Mouse (Mus musculus): ENCODE measurements around the gene 1700023F06Rik. TPM values are rescaled to one million over a fixed set of nuclear protein-coding genes. Genes with fewer than 3 reads are reported as not detected.

The 1700023F06Rik gene
- total and polyA plus RNA-seq, 3 experiments = not detected

DNA sequence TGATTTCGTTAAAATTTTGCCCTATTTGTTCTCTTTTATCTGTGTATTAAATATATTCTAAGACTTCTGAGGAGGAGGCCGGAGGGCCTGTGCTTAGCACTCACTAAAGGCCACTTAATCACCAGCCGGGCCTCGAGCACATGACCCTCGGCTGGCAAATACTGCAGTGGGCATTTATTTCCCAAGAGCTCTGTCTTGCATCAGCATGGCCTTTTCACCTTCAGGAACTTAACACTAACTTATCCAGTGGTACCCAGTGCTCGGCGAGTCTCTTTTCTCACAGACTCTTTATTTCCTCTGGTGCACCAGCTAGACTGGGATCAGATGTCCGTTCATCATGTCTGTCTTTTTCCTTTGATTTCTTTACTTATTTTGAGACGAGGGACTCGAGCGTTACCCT lies 47.6 kb downstream of the 1700023F06Rik start:
- Histone ChIP-seq H3K4me1 (ENCODE audit: insufficient read depth, low read depth, low read length) (peaks cover 19% of the 10 kb centered on the region), H3K9me3 (replicated peaks) (peaks cover under 1% of the 10 kb centered on the region; the same call in 1 of the 2 replicates), H3K27me3 (ENCODE audit: insufficient read depth, low read length) (0 out of 2 replicates have a peak, but pooled peaks cover 2% of the 10 kb centered on the region), H3K4me3 (ENCODE audit: low read depth, low read length) (no peak overlapping the region), H3K36me3 (replicated peaks) (no peaks in the 10 kb centered on the region)
- DNase-seq (ENCODE audit: low spot score) = no peak
- no peak for TF ChIP-seq POLR2AphosphoS5 (IDR thresholded peaks at IDR 0.05; ENCODE audit: insufficient replicate concordance, low read depth, low read length)
- no peak for TF ChIP-seq TAL1 (conservative IDR thresholded peaks at IDR 0.05; ENCODE audit: low read depth, low read length)
- TF ChIP-seq GATA1 (IDR thresholded peaks at IDR 0.05; ENCODE audit: borderline replicate concordance, low read length) = no peak
- no peak for TF ChIP-seq CTCF (IDR thresholded peaks at IDR 0.05; ENCODE audit: low read depth, low read length)
- no peak for TF ChIP-seq GATA2 (IDR thresholded peaks at IDR 0.05; ENCODE audit: borderline replicate concordance, low read depth, low read length)
- no peak for ATAC-seq (ENCODE audit: extremely low read depth, insufficient number of reproducible peaks, low FRiP score, poor library complexity, severe bottlenecking)

DNA sequence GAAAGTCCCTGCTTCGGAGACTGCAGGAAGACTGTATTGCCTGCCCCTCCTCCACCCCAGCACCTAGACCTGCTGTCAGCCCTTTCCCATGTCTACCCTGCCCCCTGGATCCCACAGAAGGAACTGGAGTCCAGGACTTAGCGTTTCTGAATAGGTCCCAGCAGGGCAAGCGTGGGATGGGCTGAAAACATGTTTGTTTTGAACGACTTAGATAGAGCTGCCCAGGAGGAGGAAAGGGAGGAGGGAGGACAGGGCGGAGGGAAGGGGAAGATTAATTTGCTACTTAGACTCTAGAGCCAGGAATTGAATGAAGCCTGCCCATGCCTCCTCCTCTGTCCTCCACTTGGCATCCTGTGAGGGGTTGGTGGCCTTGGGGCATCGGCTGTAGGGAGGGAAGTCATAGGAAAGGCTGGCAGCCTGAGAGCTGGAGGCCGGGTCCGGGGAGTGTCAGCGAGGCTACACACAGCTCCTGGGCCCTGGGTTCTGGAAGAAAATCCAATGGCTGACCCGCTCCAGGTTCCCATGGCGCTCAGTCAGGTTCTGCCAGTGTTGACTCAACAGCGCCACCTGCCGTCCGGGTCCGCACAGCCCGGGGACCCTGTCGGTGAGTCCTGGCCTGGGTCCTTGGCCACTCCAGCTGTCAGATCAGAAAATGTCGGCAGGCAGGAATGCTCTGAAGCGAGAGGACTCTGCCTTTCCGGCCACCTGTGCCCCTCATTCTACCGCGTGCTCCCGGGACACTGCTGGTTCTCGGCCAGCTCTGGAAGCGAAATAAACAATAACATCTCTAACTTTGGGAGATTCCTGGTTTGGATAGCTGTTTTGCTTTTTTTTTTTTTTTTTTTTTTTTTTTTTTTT lies 49.5 kb downstream of the 1700023F06Rik start:
- H3K27me3 ChIP-seq (ENCODE audit: insufficient read depth, low read length) = no peaks in the 10 kb centered on the region
- ATAC-seq (ENCODE audit: extremely low read depth, insufficient number of reproducible peaks, low FRiP score, poor library complexity, severe bottlenecking) (peak; percentile 75), DNase-seq (ENCODE audit: low spot score) (peak; percentile 93)
- H3K4me1 ChIP-seq (ENCODE audit: insufficient read depth, low read depth, low read length) = peaks cover 15% of the 10 kb centered on the region
- no peaks in the 10 kb centered on the region for H3K36me3 ChIP-seq (replicated peaks)
- TF ChIP-seq GATA1 (IDR thresholded peaks at IDR 0.05; ENCODE audit: borderline replicate concordance, low read length) = no peak
- TF ChIP-seq TAL1 (conservative IDR thresholded peaks at IDR 0.05; ENCODE audit: low read depth, low read length) = no peak
- TF ChIP-seq POLR2AphosphoS5 (IDR thresholded peaks at IDR 0.05; ENCODE audit: insufficient replicate concordance, low read depth, low read length) = no peak
- TF ChIP-seq GATA2 (IDR thresholded peaks at IDR 0.05; ENCODE audit: borderline replicate concordance, low read depth, low read length) = no peak
- TF ChIP-seq CTCF (IDR thresholded peaks at IDR 0.05; ENCODE audit: low read depth, low read length) = peak; percentile 81
- peak overlapping the region; percentile 68; the same call in 1 of the 2 replicates for H3K4me3 ChIP-seq (ENCODE audit: low read depth, low read length)
- no peaks in the 10 kb centered on the region for H3K9me3 ChIP-seq (replicated peaks)

DNA sequence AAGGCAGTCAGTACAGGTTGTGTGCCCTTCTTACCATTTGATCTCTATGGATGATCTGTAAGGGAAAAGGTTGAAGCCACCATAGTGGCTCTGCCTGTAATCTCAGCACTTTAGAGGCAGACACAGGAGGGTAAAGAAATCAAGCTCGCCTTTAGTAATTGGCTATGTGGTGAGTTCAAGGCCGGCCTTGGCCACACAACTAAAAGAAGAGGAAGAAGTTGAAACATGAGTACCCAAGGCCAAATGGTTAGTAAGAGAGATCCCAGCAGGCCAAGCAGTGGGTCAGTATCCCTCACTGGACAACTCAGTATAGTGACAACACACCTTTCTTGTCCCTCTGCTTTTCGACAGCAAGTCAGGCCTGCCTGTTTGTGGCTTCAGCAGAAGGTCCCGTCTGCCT lies 58.6 kb downstream of the 1700023F06Rik start:
- DNase-seq (ENCODE audit: low spot score) (no peak), ATAC-seq (ENCODE audit: extremely low read depth, insufficient number of reproducible peaks, low FRiP score, poor library complexity, severe bottlenecking) (no peak)
- no peak overlapping the region for H3K4me3 ChIP-seq (ENCODE audit: low read depth, low read length)
- TF ChIP-seq TAL1 (conservative IDR thresholded peaks at IDR 0.05; ENCODE audit: low read depth, low read length) (no peak), GATA1 (IDR thresholded peaks at IDR 0.05; ENCODE audit: borderline replicate concordance, low read length) (no peak), POLR2AphosphoS5 (IDR thresholded peaks at IDR 0.05; ENCODE audit: insufficient replicate concordance, low read depth, low read length) (no peak), GATA2 (IDR thresholded peaks at IDR 0.05; ENCODE audit: borderline replicate concordance, low read depth, low read length) (no peak), CTCF (IDR thresholded peaks at IDR 0.05; ENCODE audit: low read depth, low read length) (no peak)
- no peaks in the 10 kb centered on the region for H3K9me3 ChIP-seq (replicated peaks)
- no peaks in the 10 kb centered on the region for H3K36me3 ChIP-seq (replicated peaks)
- H3K27me3 ChIP-seq (ENCODE audit: insufficient read depth, low read length) = peaks cover 23% of the 10 kb centered on the region
- H3K4me1 ChIP-seq (ENCODE audit: insufficient read depth, low read depth, low read length) = peaks cover 10% of the 10 kb centered on the region

Other genes starting within 250 kb of the 1700023F06Rik start
- gene Nmt1, start 180.4 kb downstream of the 1700023F06Rik start, total RNA-seq (2014; fragmentation: Nextera tagmentation) = 54.2 and 83.8 TPM in 2 replicates
- gene Nmt1, start 180.4 kb downstream of the 1700023F06Rik start, total RNA-seq (2017) = 40.0 and 51.2 TPM in 2 replicates
- 5.9 and 9.2 TPM in 2 replicates for gene Nmt1, start 180.4 kb downstream of the 1700023F06Rik start, polyA plus RNA-seq (2012)
- 87.1 and 95.3 TPM in 2 replicates for gene Dcakd, start 180.2 kb downstream of the 1700023F06Rik start, total RNA-seq (2014; fragmentation: Nextera tagmentation)
- gene Dcakd, start 180.2 kb downstream of the 1700023F06Rik start, total RNA-seq (2017) = 31.1 and 36.4 TPM in 2 replicates
- gene Dcakd, start 180.2 kb downstream of the 1700023F06Rik start, polyA plus RNA-seq (2012) = 191 and 199 TPM in 2 replicates
- not detected in 2 replicates for gene Plcd3, start 106.9 kb downstream of the 1700023F06Rik start, total RNA-seq (2014; fragmentation: Nextera tagmentation)
- gene Plcd3, start 106.9 kb downstream of the 1700023F06Rik start, total RNA-seq (2017) = 0.06 and 0.11 TPM in 2 replicates
- not detected in 2 replicates for gene Plcd3, start 106.9 kb downstream of the 1700023F06Rik start, polyA plus RNA-seq (2012)
- gene Acbd4, start 106.9 kb downstream of the 1700023F06Rik start, total RNA-seq (2014; fragmentation: Nextera tagmentation) = 16.9 and 32.7 TPM in 2 replicates
- 11.9 and 19.2 TPM in 2 replicates for gene Acbd4, start 106.9 kb downstream of the 1700023F06Rik start, total RNA-seq (2017)
- gene Acbd4, start 106.9 kb downstream of the 1700023F06Rik start, polyA plus RNA-seq (2012) = 22.1 and 23.2 TPM in 2 replicates
- gene Hexim1, start 92.3 kb downstream of the 1700023F06Rik start, total RNA-seq (2014; fragmentation: Nextera tagmentation) = 13.2 and 16.6 TPM in 2 replicates
- gene Hexim1, start 92.3 kb downstream of the 1700023F06Rik start, total RNA-seq (2017) = 36.7 and 39.4 TPM in 2 replicates
- gene Hexim1, start 92.3 kb downstream of the 1700023F06Rik start, polyA plus RNA-seq (2012) = 21.2 and 25.7 TPM in 2 replicates
- gene Hexim2, start 76.1 kb downstream of the 1700023F06Rik start, total RNA-seq (2014; fragmentation: Nextera tagmentation) = 6.1 and 12.7 TPM in 2 replicates
- gene Hexim2, start 76.1 kb downstream of the 1700023F06Rik start, total RNA-seq (2017) = 8.6 and 9.0 TPM in 2 replicates
- 11.7 and 13.7 TPM in 2 replicates for gene Hexim2, start 76.1 kb downstream of the 1700023F06Rik start, polyA plus RNA-seq (2012)
- 2.7 TPM in 1 of 2 replicates, not detected in the other for gene Fmnl1, start 37.5 kb downstream of the 1700023F06Rik start, total RNA-seq (2014; fragmentation: Nextera tagmentation)
- 0.23 TPM in 1 of 2 replicates, not detected in the other for gene Fmnl1, start 37.5 kb downstream of the 1700023F06Rik start, total RNA-seq (2017)
- 0.02 and 0.07 TPM in 2 replicates for gene Fmnl1, start 37.5 kb downstream of the 1700023F06Rik start, polyA plus RNA-seq (2012)
- not detected in 2 replicates for gene Spata32, start 9.9 kb upstream of the 1700023F06Rik start, total RNA-seq (2014; fragmentation: Nextera tagmentation)
- 0.16 TPM in 1 of 2 replicates, not detected in the other for gene Spata32, start 9.9 kb upstream of the 1700023F06Rik start, total RNA-seq (2017)
- gene Spata32, start 9.9 kb upstream of the 1700023F06Rik start, polyA plus RNA-seq (2012) = not detected in 2 replicates
- gene Map3k14, start 58.9 kb upstream of the 1700023F06Rik start, total RNA-seq (2014; fragmentation: Nextera tagmentation) = 10.1 and 10.8 TPM in 2 replicates
- gene Map3k14, start 58.9 kb upstream of the 1700023F06Rik start, total RNA-seq (2017) = 3.3 and 4.9 TPM in 2 replicates
- gene Map3k14, start 58.9 kb upstream of the 1700023F06Rik start, polyA plus RNA-seq (2012) = 9.4 and 10.8 TPM in 2 replicates
- gene Arhgap27, start 155.1 kb upstream of the 1700023F06Rik start, total RNA-seq (2014; fragmentation: Nextera tagmentation) = 5.2 and 8.0 TPM in 2 replicates
- 11.2 and 12.6 TPM in 2 replicates for gene Arhgap27, start 155.1 kb upstream of the 1700023F06Rik start, total RNA-seq (2017)
- 11.5 and 13.2 TPM in 2 replicates for gene Arhgap27, start 155.1 kb upstream of the 1700023F06Rik start, polyA plus RNA-seq (2012)
- 27.1 and 35.1 TPM in 2 replicates for gene Plekhm1, start 204.1 kb upstream of the 1700023F06Rik start, total RNA-seq (2014; fragmentation: Nextera tagmentation)
- 8.9 and 9.4 TPM in 2 replicates for gene Plekhm1, start 204.1 kb upstream of the 1700023F06Rik start, total RNA-seq (2017)
- 11.7 and 12.0 TPM in 2 replicates for gene Plekhm1, start 204.1 kb upstream of the 1700023F06Rik start, polyA plus RNA-seq (2012)